Mouse (Mus musculus) Patski (cell line): ENCODE measurements around the gene Gm20388. TPM values are rescaled to one million over a fixed set of nuclear protein-coding genes. Genes with fewer than 3 reads are reported as not detected.
A peak's percentile ranks its signal among the peaks of the same experiment; 100 is the strongest.

ENCODE experiments used
- ATAC-seq: fragments of 100-300 bp; one replicate; pipeline ENCODE4 v1.8.0; 2021
- CTCF ChIA-PET: fragments of 350-600 bp; sonication (Branson Sonifier 250); formaldehyde crosslinking; loops from one replicate; lab custom pipeline; 2022; ENCODE audit warnings: inconsistent platforms; lab: Charles Lee
- POLR2A ChIA-PET: fragments of 350-600 bp; sonication (Branson Sonifier 250); formaldehyde crosslinking; loops from one replicate; lab custom pipeline; 2022; ENCODE audit warnings: antibody characterized with exemption, inconsistent platforms; lab: Charles Lee
- DNase-seq: peaks from one replicate; pipeline ENCODE4 v3.0.0-alpha.2; 2011; ENCODE audit warnings: low read depth, low spot score
- H3K27me3 ChIP-seq: fragments of 371-371 bp; one replicate; pipeline ENCODE4 v1.5.1; 2021
- CTCF ChIP-seq: fragments of 100-300 bp; IDR thresholded peaks from one replicate; pipeline ENCODE4 v1.5.1; 2021
- in situ Hi-C: fragments of 300-500 bp; cut with MboI; formaldehyde crosslinking; loops from 3 replicates; pipeline ENCODE4 v1.11.1; 2018; ENCODE audit warnings: low pct_unique_long_range_greater_than_20kb, mixed read lengths
- polyA plus RNA-seq: library from polyadenylated mRNA; unstranded; gene quantifications from one replicate; pipeline ENCODE4 v1.2.3, GENCODE M21; 2021

Gene Gm20388
- polyA plus RNA-seq, 1 experiment from 2014 or later = 86.7 TPM

- no peak for ATAC-seq
- no peaks in the 10 kb centered on the region for H3K27me3 ChIP-seq
- in situ Hi-C loops = no loop called here
- TF ChIP-seq CTCF = no peak
- CTCF ChIA-PET = no interaction called here
- POLR2A ChIA-PET = interaction anchor here (0.7 kb wide), 1 partner anchor 20 kb away, joined by 3 read pairs; no protein-coding TSS in a partner anchor
- no peak for DNase-seq
Observed at GRCm38 (mm10) chr8:120111382-120111781, 200.7 kb downstream of the Gm20388 start.

GRCm38 (mm10) chr8:120112535-120112934 is 201.9 kb downstream of the Gm20388 start:
- ATAC-seq (no peak), DNase-seq (no peak)
- CTCF ChIA-PET = interaction anchor here (1.4 kb wide), 1 partner anchor 10 kb away, joined by 3 read pairs; no protein-coding TSS in a partner anchor
- POLR2A ChIA-PET = interaction anchor here (0.7 kb wide), 1 partner anchor 68 kb away, joined by 3 read pairs; no protein-coding TSS in a partner anchor
- TF ChIP-seq CTCF = no peak
- no peaks in the 10 kb centered on the region for H3K27me3 ChIP-seq
- in situ Hi-C loops = no loop called here

DNA sequence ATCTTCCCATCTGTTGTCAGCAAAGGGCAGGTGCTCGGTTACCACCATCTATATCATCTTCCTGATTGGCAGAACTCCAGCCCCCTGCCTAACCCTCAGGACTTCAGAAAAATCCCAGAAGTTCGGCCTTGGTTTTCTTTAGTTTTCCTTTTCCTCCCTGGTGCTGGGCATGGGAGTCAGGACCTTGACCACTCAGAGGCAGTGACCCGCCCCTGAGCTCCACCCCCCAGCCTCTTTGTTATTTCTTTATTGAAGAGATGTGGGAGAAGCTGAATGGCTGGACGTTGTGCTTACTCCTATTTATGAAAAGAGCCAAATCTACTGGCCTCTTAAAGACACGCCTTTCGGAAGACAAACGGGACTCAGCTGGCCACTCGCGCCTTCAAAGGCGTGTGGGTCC is 202.7 kb downstream of the Gm20388 start:
- DNase-seq = no peak
- H3K27me3 ChIP-seq = no peaks in the 10 kb centered on the region
- no peak for TF ChIP-seq CTCF
- POLR2A ChIA-PET = interaction anchor here (0.5 to 1.0 kb wide), 3 partner anchors 13 to 142 kb away, joined by 3 read pairs; no protein-coding TSS in a partner anchor
- ATAC-seq = peak; percentile 33
- CTCF ChIA-PET = interaction anchor here (1.2 to 1.4 kb wide), 3 partner anchors 8 to 11 kb away, joined by 3 read pairs; no protein-coding TSS in a partner anchor
- in situ Hi-C loops = no loop called here

- DNase-seq (peak; percentile 96), ATAC-seq (peak; percentile 91)
- no peak for TF ChIP-seq CTCF
- CTCF ChIA-PET = interaction anchor here (1.2 to 1.4 kb wide), 2 partner anchors 9 to 10 kb away, joined by 3 read pairs; no protein-coding TSS in a partner anchor
- in situ Hi-C loops = no loop called here
- H3K27me3 ChIP-seq = no peaks in the 10 kb centered on the region
- POLR2A ChIA-PET = interaction anchor here (0.5 to 1.0 kb wide), 2 partner anchors 14 to 143 kb away, joined by 3 read pairs; no protein-coding TSS in a partner anchor
Observed at GRCm38 (mm10) chr8:120113758-120114255, 203.2 kb downstream of the Gm20388 start, which contains the start of gene 6430548M08Rik. TSS of gene 6430548M08Rik (plus strand) at chr8:120114152.

DNA sequence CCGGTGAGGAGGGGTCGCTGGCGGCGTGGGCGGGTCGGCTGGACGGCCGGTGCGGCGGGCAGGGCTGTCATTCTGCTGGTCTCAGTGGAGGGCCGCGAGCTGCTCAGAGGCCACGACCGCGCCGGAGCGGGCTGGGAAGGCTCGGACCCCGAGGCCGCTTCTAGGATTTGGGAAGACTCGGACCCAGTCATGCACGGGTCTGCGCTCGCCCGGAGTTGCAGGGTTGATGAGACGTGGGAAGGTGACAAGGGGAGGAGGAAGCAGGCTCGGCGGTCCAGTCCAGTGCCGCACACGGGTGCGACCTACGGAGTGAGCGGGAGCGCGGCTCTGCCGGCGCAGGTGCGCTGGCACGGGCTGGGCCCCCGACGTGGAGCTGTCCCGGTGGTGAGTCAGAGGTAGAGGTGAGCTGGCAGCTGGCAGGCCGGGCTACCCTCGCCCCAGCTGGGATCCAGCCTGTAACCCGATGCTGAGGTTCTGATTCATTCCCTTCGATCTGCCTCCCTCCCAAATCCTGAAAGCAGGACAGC is 203.7 kb downstream of the Gm20388 start:
- H3K27me3 ChIP-seq = no peaks in the 10 kb centered on the region
- TF ChIP-seq CTCF = no peak
- ATAC-seq (peak; percentile 25), DNase-seq (no peak)
- ChIA-PET POLR2A (no interaction called here), CTCF (interaction anchor here (1.2 to 1.8 kb wide), 3 partner anchors 9 to 50 kb away, joined by 3 to 5 read pairs (median 3); no protein-coding TSS in a partner anchor)
- in situ Hi-C loops = no loop called here

GRCm38 (mm10) chr8:120116600-120116999 is 206.0 kb downstream of the Gm20388 start:
- ChIA-PET CTCF (no interaction called here), POLR2A (no interaction called here)
- no peaks in the 10 kb centered on the region for H3K27me3 ChIP-seq
- no peak for DNase-seq
- ATAC-seq = no peak
- in situ Hi-C loops = no loop called here
- TF ChIP-seq CTCF = no peak

GRCm38 (mm10) chr8:120118162-120118561 is 207.5 kb downstream of the Gm20388 start:
- TF ChIP-seq CTCF = no peak
- ATAC-seq = no peak
- no peak for DNase-seq
- in situ Hi-C loops = no loop called here
- ChIA-PET CTCF (interaction anchor here (1.0 kb wide), 1 partner anchor 163 kb away, joined by 3 read pairs; no protein-coding TSS in a partner anchor), POLR2A (no interaction called here)
- H3K27me3 ChIP-seq = no peaks in the 10 kb centered on the region

- ChIA-PET CTCF (no interaction called here), POLR2A (no interaction called here)
- ATAC-seq (no peak), DNase-seq (no peak)
- H3K27me3 ChIP-seq = no peaks in the 10 kb centered on the region
- no peak for TF ChIP-seq CTCF
- in situ Hi-C loops = no loop called here
Observed at GRCm38 (mm10) chr8:120118847-120119246, 208.2 kb downstream of the Gm20388 start.

DNA sequence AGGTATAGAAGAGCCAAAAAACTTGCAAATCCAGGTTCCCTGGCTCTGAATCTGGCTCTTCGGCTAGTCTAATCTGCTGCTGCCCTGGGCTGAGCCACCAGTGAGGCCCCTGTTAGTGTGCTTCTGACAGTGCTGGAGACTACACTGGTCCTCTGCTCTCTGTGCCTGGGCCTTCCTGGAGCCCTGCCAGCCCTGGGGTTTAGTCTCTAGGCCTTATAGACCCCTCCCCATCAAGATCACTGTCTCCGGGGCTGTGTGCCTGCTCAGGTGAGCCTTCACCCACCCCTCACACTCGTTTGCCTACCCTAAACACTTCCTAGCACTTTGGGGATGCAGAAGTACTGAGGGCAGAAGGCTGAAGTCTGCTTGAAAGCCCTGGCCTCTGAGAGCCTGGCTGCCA is 208.8 kb downstream of the Gm20388 start:
- POLR2A ChIA-PET = no interaction called here
- CTCF ChIA-PET = no interaction called here
- DNase-seq (no peak), ATAC-seq (no peak)
- H3K27me3 ChIP-seq = no peaks in the 10 kb centered on the region
- no peak for TF ChIP-seq CTCF
- in situ Hi-C loops = no loop called here

GRCm38 (mm10) chr8:120119931-120120330 is 209.3 kb downstream of the Gm20388 start:
- TF ChIP-seq CTCF = no peak
- ChIA-PET POLR2A (no interaction called here), CTCF (no interaction called here)
- in situ Hi-C loops = no loop called here
- ATAC-seq = no peak
- DNase-seq = no peak
- H3K27me3 ChIP-seq = no peaks in the 10 kb centered on the region

DNA sequence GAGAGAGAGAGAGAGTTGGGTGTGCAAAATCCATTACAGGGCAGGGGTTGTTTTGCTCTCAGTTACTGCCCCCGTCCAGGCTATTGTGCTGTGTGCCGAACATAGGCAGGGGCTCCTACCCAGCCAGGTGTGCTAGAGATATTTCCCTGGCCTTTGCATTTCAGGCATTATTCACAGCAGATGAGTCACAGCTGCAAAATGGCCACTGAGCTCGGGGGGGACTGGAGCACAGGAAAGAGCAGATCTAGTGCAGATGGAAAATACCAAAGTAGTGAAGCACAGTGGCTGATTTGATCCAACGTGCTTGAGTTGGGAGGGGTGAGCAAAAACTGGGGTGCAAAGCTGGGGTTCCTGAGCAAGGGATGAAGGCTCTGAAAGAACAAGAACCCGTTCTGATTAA is 210.3 kb downstream of the Gm20388 start:
- DNase-seq (no peak), ATAC-seq (no peak)
- no peaks in the 10 kb centered on the region for H3K27me3 ChIP-seq
- TF ChIP-seq CTCF = no peak
- ChIA-PET POLR2A (no interaction called here), CTCF (interaction anchor here (1.5 kb wide), 1 partner anchor 9 kb away, joined by 4 read pairs; no protein-coding TSS in a partner anchor)
- in situ Hi-C loops = no loop called here
